Mouse (Mus musculus): Measurements from ENCODE around the gene Gstt3. TPM values are rescaled to one million over a fixed set of nuclear protein-coding genes. Genes with fewer than 3 reads are reported as not detected.

The Gstt3 gene
- polyA plus RNA-seq, 1 experiment from 2014 or later = 47.7 TPM

GRCm38 (mm10) chr10:75740866-75741265 is 40.3 kb downstream of the Gstt3 start:
- no peak overlapping the region for H3K9ac ChIP-seq (ENCODE audit: low read depth, low read length)
- no peaks in the 10 kb centered on the region for H3K4me1 ChIP-seq (replicated peaks; ENCODE audit: control insufficient read depth, insufficient read depth, low read length)
- H3K4me3 ChIP-seq (ENCODE audit: low read depth, low read length) = no peak overlapping the region
- peaks cover 77% of the 10 kb centered on the region for H3K36me3 ChIP-seq (ENCODE audit: control insufficient read depth, insufficient read depth)
- no peak for ATAC-seq
- H3K4me2 ChIP-seq (replicated peaks; ENCODE audit: low read depth) = no peak overlapping the region
- no peak overlapping the region for H3K27ac ChIP-seq (ENCODE audit: low read depth, low read length)
- H3K9me3 ChIP-seq (ENCODE audit: control insufficient read depth) = no peaks in the 10 kb centered on the region
- no peak for TF ChIP-seq CTCF (IDR thresholded peaks at IDR 0.05; ENCODE audit: low read depth)
- WGBS = 95% methylated on average over 3 of the region's 3 CpGs
- H3K27me3 ChIP-seq (replicated peaks; ENCODE audit: control insufficient read depth, insufficient read depth, low read length) = no peaks in the 10 kb centered on the region

GRCm38 (mm10) chr10:75725449-75725848 is 55.8 kb downstream of the Gstt3 start:
- no peak overlapping the region for H3K9ac ChIP-seq (ENCODE audit: low read depth, low read length)
- no peak overlapping the region for H3K4me3 ChIP-seq (ENCODE audit: low read depth, low read length)
- no peak overlapping the region for H3K4me2 ChIP-seq (replicated peaks; ENCODE audit: low read depth)
- H3K27me3 ChIP-seq (replicated peaks; ENCODE audit: control insufficient read depth, insufficient read depth, low read length) = no peaks in the 10 kb centered on the region
- H3K4me1 ChIP-seq (replicated peaks; ENCODE audit: control insufficient read depth, insufficient read depth, low read length) = no peaks in the 10 kb centered on the region
- 90% methylated on average over 7 of the region's 7 CpGs for WGBS
- no peaks in the 10 kb centered on the region for H3K9me3 ChIP-seq (ENCODE audit: control insufficient read depth)
- ATAC-seq = no peak
- no peak overlapping the region for H3K27ac ChIP-seq (ENCODE audit: low read depth, low read length)
- peaks cover 84% of the 10 kb centered on the region for H3K36me3 ChIP-seq (ENCODE audit: control insufficient read depth, insufficient read depth)
- TF ChIP-seq CTCF (IDR thresholded peaks at IDR 0.05; ENCODE audit: low read depth) = no peak

Other genes with a start within 250 kb of the Gstt3 start
- 1.2 and 1.8 TPM in 2 replicates for gene Lrrc75b, start 221.1 kb downstream of the Gstt3 start, polyA plus RNA-seq (2015; fragmentation: Nextera tagmentation; extraction: Ambion mirVana)
- 131 and 132 TPM in 2 replicates for gene Ggt1, start 219.8 kb downstream of the Gstt3 start, polyA plus RNA-seq (2015; fragmentation: Nextera tagmentation; extraction: Ambion mirVana)
- 4.0 and 4.9 TPM in 2 replicates for gene Ggt5, start 192.1 kb downstream of the Gstt3 start, polyA plus RNA-seq (2015; fragmentation: Nextera tagmentation; extraction: Ambion mirVana)
- 35.1 and 37.2 TPM in 2 replicates for gene Susd2, start 137.4 kb downstream of the Gstt3 start, polyA plus RNA-seq (2015; fragmentation: Nextera tagmentation; extraction: Ambion mirVana)
- gene Cabin1, start 17.1 kb downstream of the Gstt3 start, polyA plus RNA-seq (2015; fragmentation: Nextera tagmentation; extraction: Ambion mirVana) = 14.1 and 15.6 TPM in 2 replicates
- 122 and 129 TPM in 2 replicates for gene Ddt, start 8.0 kb downstream of the Gstt3 start, polyA plus RNA-seq (2015; fragmentation: Nextera tagmentation; extraction: Ambion mirVana)
- 0.42 and 0.76 TPM in 2 replicates for gene Gm20441, start 460 bp downstream of the Gstt3 start, polyA plus RNA-seq (2015; fragmentation: Nextera tagmentation; extraction: Ambion mirVana)
- 11.6 and 14.4 TPM in 2 replicates for gene Gstt1, start 17.2 kb upstream of the Gstt3 start, polyA plus RNA-seq (2015; fragmentation: Nextera tagmentation; extraction: Ambion mirVana)
- not detected in 2 replicates for gene Gstt4, start 41.1 kb upstream of the Gstt3 start, polyA plus RNA-seq (2015; fragmentation: Nextera tagmentation; extraction: Ambion mirVana)
- 74.4 and 81.5 TPM in 2 replicates for gene Gstt2, start 56.0 kb upstream of the Gstt3 start, polyA plus RNA-seq (2015; fragmentation: Nextera tagmentation; extraction: Ambion mirVana)
- 489 and 529 TPM in 2 replicates for gene Mif, start 78.8 kb upstream of the Gstt3 start, polyA plus RNA-seq (2015; fragmentation: Nextera tagmentation; extraction: Ambion mirVana)
- 2.8 and 3.7 TPM in 2 replicates for gene Derl3, start 112.0 kb upstream of the Gstt3 start, polyA plus RNA-seq (2015; fragmentation: Nextera tagmentation; extraction: Ambion mirVana)
- 54.9 and 58.1 TPM in 2 replicates for gene Smarcb1, start 140.2 kb upstream of the Gstt3 start, polyA plus RNA-seq (2015; fragmentation: Nextera tagmentation; extraction: Ambion mirVana)
- 308 and 334 TPM in 2 replicates for gene Chchd10, start 151.7 kb upstream of the Gstt3 start, polyA plus RNA-seq (2015; fragmentation: Nextera tagmentation; extraction: Ambion mirVana)
- 8.7 and 9.2 TPM in 2 replicates for gene Mmp11, start 155.1 kb upstream of the Gstt3 start, polyA plus RNA-seq (2015; fragmentation: Nextera tagmentation; extraction: Ambion mirVana)
- not detected in 2 replicates for gene Gm867, start 159.3 kb upstream of the Gstt3 start, polyA plus RNA-seq (2015; fragmentation: Nextera tagmentation; extraction: Ambion mirVana)
- 0.43 TPM in 1 of 2 replicates, not detected in the other for gene Vpreb3, start 161.6 kb upstream of the Gstt3 start, polyA plus RNA-seq (2015; fragmentation: Nextera tagmentation; extraction: Ambion mirVana)
- gene Gm5134, start 173.1 kb upstream of the Gstt3 start, polyA plus RNA-seq (2015; fragmentation: Nextera tagmentation; extraction: Ambion mirVana) = not detected in 2 replicates

Measured in intestine, postnatal 0 days (tissue).